ENCODE assay signal across 8 mouse cellular contexts in genomic region chrX:133947427-133947826, GRCm38 (mm10). TPM values are rescaled to one million over a fixed set of nuclear protein-coding genes. Genes with fewer than 3 reads are reported as not detected.
DNase-seq lines count a peak whose midpoint lies in the region; ATAC-seq lines count a peak whose summit lies in the region.

No protein-coding gene starts in this region.

- H3K9me3 ChIP-seq in heart, embryonic 11.5 days (replicated peaks; ENCODE audit: control insufficient read depth, low read length): no peaks in the 10 kb centered on the region
- no peaks in the 10 kb centered on the region for H3K9me3 ChIP-seq in forebrain, embryonic 16.5 days (ENCODE audit: control insufficient read depth, low read length)
- no peaks in the 10 kb centered on the region for H3K9me3 ChIP-seq in intestine, embryonic 16.5 days (ENCODE audit: control insufficient read depth, low read length)

- H3K27me3 ChIP-seq in heart, embryonic 11.5 days (ENCODE audit: control insufficient read depth, insufficient read depth, low read length): no peaks in the 10 kb centered on the region
- H3K27me3 ChIP-seq in forebrain, embryonic 16.5 days (replicated peaks; ENCODE audit: control insufficient read depth, insufficient read depth, low read length): no peaks in the 10 kb centered on the region
- no peaks in the 10 kb centered on the region for H3K27me3 ChIP-seq in intestine, embryonic 16.5 days (replicated peaks; ENCODE audit: control insufficient read depth, insufficient read depth, low read length)

- intact Hi-C loops in left cerebral cortex, postnatal 10 days (cut with DNase I): loop anchor here (2.0 kb wide), 1 partner anchor 71 kb away; no protein-coding TSS in a partner anchor

- H3K27ac ChIP-seq in heart, embryonic 11.5 days (ENCODE audit: low read depth, low read length): no peak overlapping the region
- no peak overlapping the region for H3K27ac ChIP-seq in forebrain, embryonic 16.5 days (ENCODE audit: low read length)
- no peak overlapping the region for H3K27ac ChIP-seq in intestine, embryonic 16.5 days (ENCODE audit: low read length)

- 28% methylated on average over 3 of the region's 3 CpGs for WGBS in heart, embryonic 11.5 days (ENCODE audit: insufficient replicate concordance)
- WGBS in forebrain, embryonic 16.5 days: 29% methylated on average over 3 of the region's 3 CpGs
- 28% methylated on average over 3 of the region's 3 CpGs for WGBS in intestine, embryonic 16.5 days

- ATAC-seq in heart, embryonic 11.5 days (replicated peaks; ENCODE audit: insufficient number of reproducible peaks, low FRiP score, low TSS enrichment): no peak
- peak; percentile 89 for ATAC-seq in cerebellum, adult (ENCODE audit: insufficient number of reproducible peaks, low FRiP score, low TSS enrichment)
- peak; percentile 77 for ATAC-seq in forebrain, embryonic 16.5 days
- 0 out of 2 replicates have a peak, but pooled peaks have one; percentile 53 for ATAC-seq in intestine, embryonic 16.5 days
- peak; percentile 97 for ATAC-seq in megakaryocyte-erythroid progenitor cell, adult 5-6 weeks (replicated peaks; ENCODE audit: low FRiP score, low TSS enrichment, poor library complexity, severe bottlenecking)

- H3K4me2 ChIP-seq in heart, embryonic 11.5 days: no peak overlapping the region
- H3K4me2 ChIP-seq in forebrain, embryonic 16.5 days (ENCODE audit: low read length): no peak overlapping the region
- no peak overlapping the region for H3K4me2 ChIP-seq in intestine, embryonic 16.5 days (ENCODE audit: low read depth, low read length)

- peak; percentile 47 to 70 for DNase-seq in heart, adult 18-20 months
- peak; percentile 26 to 28 for DNase-seq in left cerebral cortex, postnatal 10 days (ENCODE audit: extremely low spot score in 1 of 2, low spot score in 2 of 2)
- peak; percentile 16 to 21 for DNase-seq in spleen, postnatal 36 days (ENCODE audit: low spot score in 2 of 2)

- H3K4me1 ChIP-seq in heart, embryonic 11.5 days (ENCODE audit: control insufficient read depth, insufficient read depth, low read length): no peaks in the 10 kb centered on the region
- no peaks in the 10 kb centered on the region for H3K4me1 ChIP-seq in forebrain, embryonic 16.5 days (replicated peaks; ENCODE audit: control insufficient read depth, insufficient read depth, low read length)
- H3K4me1 ChIP-seq in intestine, embryonic 16.5 days (ENCODE audit: control insufficient read depth, insufficient read depth, low read length): no peaks in the 10 kb centered on the region

- H3K4me3 ChIP-seq in heart, embryonic 11.5 days (ENCODE audit: low read depth, low read length): no peak overlapping the region
- H3K4me3 ChIP-seq in forebrain, embryonic 16.5 days (replicated peaks; ENCODE audit: low read length): no peak overlapping the region
- no peak overlapping the region for H3K4me3 ChIP-seq in intestine, embryonic 16.5 days (ENCODE audit: low read length)

- H3K36me3 ChIP-seq in heart, embryonic 11.5 days (ENCODE audit: control insufficient read depth, insufficient read depth, low read length): no peaks in the 10 kb centered on the region
- H3K36me3 ChIP-seq in forebrain, embryonic 16.5 days (ENCODE audit: control insufficient read depth, insufficient read depth): no peaks in the 10 kb centered on the region
- H3K36me3 ChIP-seq in intestine, embryonic 16.5 days (ENCODE audit: control insufficient read depth, insufficient read depth, low read length): no peaks in the 10 kb centered on the region

- no peak overlapping the region for H3K9ac ChIP-seq in heart, embryonic 11.5 days (ENCODE audit: low read depth, low read length)
- H3K9ac ChIP-seq in forebrain, embryonic 16.5 days (replicated peaks; ENCODE audit: low read depth, low read length): no peak overlapping the region
- no peak overlapping the region for H3K9ac ChIP-seq in intestine, embryonic 16.5 days (ENCODE audit: low read depth, low read length)

RNA-seq across cellular contexts. Expression of gene Sytl4, which starts 34.2 kb away (rescaled TPM):
- 1 to 10 TPM; 1.7 to 2.2 TPM for total RNA-seq in heart, adult 18-20 months (2021)
- 2.6 and 3.3 TPM in 2 replicates for polyA plus RNA-seq in heart, embryonic 11.5 days (2014; fragmentation: Nextera tagmentation; extraction: Ambion mirVana)
- 0.46 and 0.47 TPM in 2 replicates for polyA plus RNA-seq in forebrain, embryonic 16.5 days (2015; fragmentation: Nextera tagmentation; extraction: Ambion mirVana)
- polyA plus RNA-seq in intestine, embryonic 16.5 days (2015; fragmentation: Nextera tagmentation; extraction: Ambion mirVana): 2.8 and 3.0 TPM in 2 replicates
- total RNA-seq in left cerebral cortex, postnatal 10 days (2021): under 1 TPM; 0.41 to 0.59 TPM
- 2.2 and 5.2 TPM in 2 replicates for total RNA-seq in megakaryocyte-erythroid progenitor cell, adult 5-6 weeks (2014; fragmentation: Nextera tagmentation)
- 7.4 and 8.4 TPM in 2 replicates for total RNA-seq in megakaryocyte-erythroid progenitor cell, adult 5-6 weeks (2017)

RNA-seq across cellular contexts. Expression of gene Srpx2, which starts 39.2 kb away (rescaled TPM):
- total RNA-seq in heart, adult 18-20 months (2021): 1 to 10 TPM; 3.1 to 4.3 TPM
- polyA plus RNA-seq in heart, embryonic 11.5 days (2014; fragmentation: Nextera tagmentation; extraction: Ambion mirVana): 2.2 and 2.8 TPM in 2 replicates
- polyA plus RNA-seq in forebrain, embryonic 16.5 days (2015; fragmentation: Nextera tagmentation; extraction: Ambion mirVana): 0.47 and 0.81 TPM in 2 replicates
- polyA plus RNA-seq in intestine, embryonic 16.5 days (2015; fragmentation: Nextera tagmentation; extraction: Ambion mirVana): 9.5 and 11.7 TPM in 2 replicates
- total RNA-seq in left cerebral cortex, postnatal 10 days (2021): 1 to 10 TPM in 1 of 2 experiments, under 1 TPM in 1; 0.97 to 1.3 TPM
- not detected in 2 replicates for total RNA-seq in megakaryocyte-erythroid progenitor cell, adult 5-6 weeks (2014; fragmentation: Nextera tagmentation)
- not detected in 2 replicates for total RNA-seq in megakaryocyte-erythroid progenitor cell, adult 5-6 weeks (2017)

RNA-seq across cellular contexts. Expression of gene Tspan6, which starts 49.2 kb away (rescaled TPM):
- total RNA-seq in heart, adult 18-20 months (2021): 1 to 10 TPM; 8.6 to 8.9 TPM
- polyA plus RNA-seq in heart, embryonic 11.5 days (2014; fragmentation: Nextera tagmentation; extraction: Ambion mirVana): 156 and 165 TPM in 2 replicates
- polyA plus RNA-seq in forebrain, embryonic 16.5 days (2015; fragmentation: Nextera tagmentation; extraction: Ambion mirVana): 241 and 252 TPM in 2 replicates
- 72.6 and 79.9 TPM in 2 replicates for polyA plus RNA-seq in intestine, embryonic 16.5 days (2015; fragmentation: Nextera tagmentation; extraction: Ambion mirVana)
- total RNA-seq in left cerebral cortex, postnatal 10 days (2021): 10 to 100 TPM; 55.1 to 60.7 TPM
- total RNA-seq in megakaryocyte-erythroid progenitor cell, adult 5-6 weeks (2014; fragmentation: Nextera tagmentation): 4.0 and 6.1 TPM in 2 replicates
- total RNA-seq in megakaryocyte-erythroid progenitor cell, adult 5-6 weeks (2017): 5.7 and 14.9 TPM in 2 replicates
